8 mouse cellular contexts compared by ENCODE assay signal in the genomic region with DNA sequence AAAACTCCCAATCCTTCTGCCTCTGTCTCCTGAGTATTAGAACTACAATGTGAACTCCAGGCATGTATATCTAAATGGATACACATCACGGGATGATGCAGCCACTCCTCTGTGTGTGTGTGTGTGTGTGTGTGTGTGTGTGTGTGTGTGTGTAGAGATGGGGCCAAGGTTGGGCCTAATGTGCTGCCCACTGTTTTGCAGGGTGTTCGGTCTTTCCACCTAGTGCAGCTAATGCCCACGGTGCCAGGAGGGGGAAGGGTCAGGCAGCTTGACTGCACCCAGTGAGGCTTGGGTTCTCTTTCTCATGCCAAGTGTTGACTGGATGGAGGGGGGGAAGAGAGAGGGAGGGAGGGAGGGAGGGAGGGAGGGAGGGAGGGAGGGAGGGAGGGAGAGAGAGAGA. TPM values are rescaled to one million over a fixed set of nuclear protein-coding genes. Genes with fewer than 3 reads are reported as not detected.
DNase-seq lines count a peak whose midpoint lies in the region; ATAC-seq lines count a peak whose summit lies in the region.
"Had no signal": no experiment of that assay in that cellular context is flagged by ENCODE, and none has a peak within 500 bp of the region (broad histone marks: within the 10 kb centered on the region; RNA-seq: fewer than 3 reads in every experiment).

No protein-coding gene starts in this region.

- WGBS in heart, embryonic 12.5 days, result 48% methylated on average over 3 of the region's 3 CpGs
- WGBS in kidney, embryonic 15.5 days, result 56% methylated on average over 3 of the region's 3 CpGs
- WGBS in neural tube, embryonic 15.5 days, result 49% methylated on average over 3 of the region's 3 CpGs

- H3K4me3 ChIP-seq in heart, embryonic 12.5 days, result no peak overlapping the region
- no peak overlapping the region for H3K4me3 ChIP-seq in kidney, embryonic 15.5 days (replicated peaks)
- no peak overlapping the region for H3K4me3 ChIP-seq in neural tube, embryonic 15.5 days (replicated peaks)

- intact Hi-C loops in left cerebral cortex, postnatal 4 days (cut with DNase I), result no loop called here
- intact Hi-C loops in left cerebral cortex, postnatal 10 days (cut with DNase I), result no loop called here

- H3K27ac ChIP-seq in heart, embryonic 12.5 days (ENCODE audit: poor library complexity, severe bottlenecking), result peak overlapping the region; percentile 100
- H3K27ac ChIP-seq in kidney, embryonic 15.5 days, result peak overlapping the region; percentile 77
- H3K27ac ChIP-seq in neural tube, embryonic 15.5 days (replicated peaks), result 0 out of 2 replicates have a peak overlapping the region, but pooled peaks have one; percentile 48

- peak; percentile 39 for DNase-seq in left cerebral cortex, postnatal 4 days
- DNase-seq in left cerebral cortex, postnatal 10 days (ENCODE audit: extremely low spot score in 1 of 2, low spot score in 2 of 2), result no peak
- no peak for DNase-seq in frontal cortex, postnatal 14 days (ENCODE audit: low spot score in 2 of 2)

- H3K9me3 ChIP-seq in heart, embryonic 12.5 days (replicated peaks), result no peaks in the 10 kb centered on the region
- H3K9me3 ChIP-seq in kidney, embryonic 15.5 days (replicated peaks), result no peaks in the 10 kb centered on the region
- no peaks in the 10 kb centered on the region for H3K9me3 ChIP-seq in neural tube, embryonic 15.5 days (replicated peaks)

- H3K36me3 ChIP-seq in heart, embryonic 12.5 days, result no peaks in the 10 kb centered on the region
- H3K36me3 ChIP-seq in kidney, embryonic 15.5 days, result no peaks in the 10 kb centered on the region
- no peaks in the 10 kb centered on the region for H3K36me3 ChIP-seq in neural tube, embryonic 15.5 days

- peak overlapping the region; percentile 73 for H3K4me2 ChIP-seq in heart, embryonic 12.5 days
- no peak overlapping the region for H3K4me2 ChIP-seq in kidney, embryonic 15.5 days
- no peak overlapping the region for H3K4me2 ChIP-seq in neural tube, embryonic 15.5 days

- H3K4me1 ChIP-seq in heart, embryonic 12.5 days (replicated peaks), result peaks cover 80% of the 10 kb centered on the region
- H3K4me1 ChIP-seq in kidney, embryonic 15.5 days, result peaks cover 52% of the 10 kb centered on the region
- peaks cover 40% of the 10 kb centered on the region for H3K4me1 ChIP-seq in neural tube, embryonic 15.5 days

- H3K27me3 ChIP-seq in heart, embryonic 12.5 days (replicated peaks), result no peaks in the 10 kb centered on the region
- no peaks in the 10 kb centered on the region for H3K27me3 ChIP-seq in kidney, embryonic 15.5 days
- no peaks in the 10 kb centered on the region for H3K27me3 ChIP-seq in neural tube, embryonic 15.5 days (replicated peaks)
- H3K27me3 ChIP-seq: Patski had no signal

- no peak for ATAC-seq in heart, embryonic 12.5 days (ENCODE audit: insufficient number of reproducible peaks, low FRiP score)
- no peak for ATAC-seq in kidney, embryonic 15.5 days (replicated peaks; ENCODE audit: low FRiP score)
- no peak for ATAC-seq in neural tube, embryonic 15.5 days (ENCODE audit: low FRiP score)
- ATAC-seq in granulocyte monocyte progenitor cell, adult 5-6 weeks (replicated peaks; ENCODE audit: poor library complexity, severe bottlenecking), result no peak

- peak overlapping the region; percentile 71 for H3K9ac ChIP-seq in heart, embryonic 12.5 days
- no peak overlapping the region for H3K9ac ChIP-seq in kidney, embryonic 15.5 days
- no peak overlapping the region for H3K9ac ChIP-seq in neural tube, embryonic 15.5 days (replicated peaks)

RNA-seq across cellular contexts. Expression of a gene that starts 19.3 kb away (rescaled TPM):
- total RNA-seq in left cerebral cortex, postnatal 4 days (2021), result 10 to 100 TPM; 31.6 to 35.4 TPM
- 10 to 100 TPM; 44.8 to 46.9 TPM for total RNA-seq in left cerebral cortex, postnatal 10 days (2021)
- 16.3 and 16.8 TPM in 2 replicates for polyA plus RNA-seq in heart, embryonic 12.5 days (2016; fragmentation: Nextera tagmentation; extraction: Ambion mirVana)
- polyA plus RNA-seq in kidney, embryonic 15.5 days (2015; fragmentation: Nextera tagmentation; extraction: Ambion mirVana), result 3.4 and 3.6 TPM in 2 replicates
- 12.6 and 13.7 TPM in 2 replicates for polyA plus RNA-seq in neural tube, embryonic 15.5 days (2015; fragmentation: Nextera tagmentation; extraction: Ambion mirVana)
- 0.37 and 1.0 TPM in 2 replicates for total RNA-seq in granulocyte monocyte progenitor cell, adult 5-6 weeks (2014; fragmentation: Nextera tagmentation)
- 0.15 TPM in 1 of 2 replicates, not detected in the other for total RNA-seq in granulocyte monocyte progenitor cell, adult 5-6 weeks (2017)

RNA-seq across cellular contexts. Expression of a gene that starts 21.8 kb away (rescaled TPM):
- 10 to 100 TPM; 15.2 to 15.3 TPM for total RNA-seq in left cerebral cortex, postnatal 4 days (2021)
- 10 to 100 TPM; 14.1 to 15.9 TPM for total RNA-seq in left cerebral cortex, postnatal 10 days (2021)
- polyA plus RNA-seq in heart, embryonic 12.5 days (2016; fragmentation: Nextera tagmentation; extraction: Ambion mirVana), result 23.3 and 23.5 TPM in 2 replicates
- 24.6 and 26.3 TPM in 2 replicates for polyA plus RNA-seq in kidney, embryonic 15.5 days (2015; fragmentation: Nextera tagmentation; extraction: Ambion mirVana)
- 13.8 and 16.2 TPM in 2 replicates for polyA plus RNA-seq in neural tube, embryonic 15.5 days (2015; fragmentation: Nextera tagmentation; extraction: Ambion mirVana)
- total RNA-seq in granulocyte monocyte progenitor cell, adult 5-6 weeks (2014; fragmentation: Nextera tagmentation), result 7.6 and 17.1 TPM in 2 replicates
- total RNA-seq in granulocyte monocyte progenitor cell, adult 5-6 weeks (2017), result 8.9 and 10.6 TPM in 2 replicates

RNA-seq across cellular contexts. Expression of a gene that starts 34.2 kb away (rescaled TPM):
- 10 to 100 TPM in 1 of 2 experiments, 1 to 10 TPM in 1; 9.2 to 11.2 TPM for total RNA-seq in left cerebral cortex, postnatal 4 days (2021)
- total RNA-seq in left cerebral cortex, postnatal 10 days (2021), result 10 to 100 TPM in 1 of 2 experiments, 1 to 10 TPM in 1; 9.2 to 11.3 TPM
- 19.4 and 20.5 TPM in 2 replicates for polyA plus RNA-seq in heart, embryonic 12.5 days (2016; fragmentation: Nextera tagmentation; extraction: Ambion mirVana)
- polyA plus RNA-seq in kidney, embryonic 15.5 days (2015; fragmentation: Nextera tagmentation; extraction: Ambion mirVana), result 25.3 and 27.0 TPM in 2 replicates
- 12.6 and 15.4 TPM in 2 replicates for polyA plus RNA-seq in neural tube, embryonic 15.5 days (2015; fragmentation: Nextera tagmentation; extraction: Ambion mirVana)
- total RNA-seq in granulocyte monocyte progenitor cell, adult 5-6 weeks (2014; fragmentation: Nextera tagmentation), result 17.1 and 20.1 TPM in 2 replicates
- 16.1 and 16.4 TPM in 2 replicates for total RNA-seq in granulocyte monocyte progenitor cell, adult 5-6 weeks (2017)

RNA-seq across cellular contexts. Expression of a gene that starts 43.6 kb away (rescaled TPM):
- 1 to 10 TPM; 5.2 to 5.6 TPM for total RNA-seq in left cerebral cortex, postnatal 4 days (2021)
- 1 to 10 TPM; 3.9 to 5.3 TPM for total RNA-seq in left cerebral cortex, postnatal 10 days (2021)
- polyA plus RNA-seq in heart, embryonic 12.5 days (2016; fragmentation: Nextera tagmentation; extraction: Ambion mirVana), result 13.3 and 13.8 TPM in 2 replicates
- 24.3 and 25.9 TPM in 2 replicates for polyA plus RNA-seq in kidney, embryonic 15.5 days (2015; fragmentation: Nextera tagmentation; extraction: Ambion mirVana)
- polyA plus RNA-seq in neural tube, embryonic 15.5 days (2015; fragmentation: Nextera tagmentation; extraction: Ambion mirVana), result 5.3 and 10.7 TPM in 2 replicates
- total RNA-seq in granulocyte monocyte progenitor cell, adult 5-6 weeks (2014; fragmentation: Nextera tagmentation), result not detected in 2 replicates
- not detected in 2 replicates for total RNA-seq in granulocyte monocyte progenitor cell, adult 5-6 weeks (2017)

Comparison
In these comparisons a context has a peak if more than half of its experiments do, and no peak if none do; other contexts are left out.
1. H3K27ac ChIP-seq: peak in every context shown above with its lines; median percentile 100 in heart, embryonic 12.5 days; 77 in kidney, embryonic 15.5 days; 48 in neural tube, embryonic 15.5 days.
2. RNA of a gene that starts 19.3 kb away (total RNA-seq): 44.8 to 46.9 TPM in left cerebral cortex, postnatal 10 days and 31.6 to 35.4 TPM in left cerebral cortex, postnatal 4 days; 0.15 to 1.0 TPM in granulocyte monocyte progenitor cell, adult 5-6 weeks; every median in the first group is over 10 times any median in the second.